Mouse (Mus musculus): ENCODE data around the gene Ccnd2. TPM values are rescaled to one million over a fixed set of nuclear protein-coding genes. Genes with fewer than 3 reads are reported as not detected.

The Ccnd2 gene
- total RNA-seq (2021) = 100 to 1,000 TPM; 104 to 130 TPM

- intact Hi-C loops (cut with DNase I) = loop anchor here (5.0 to 10.0 kb wide), 2 partner anchors 115 to 172 kb away; no protein-coding TSS in a partner anchor
- DNase-seq (ENCODE audit: extremely low spot score in 1 of 2, low spot score in 2 of 2) = peak; percentile 72 to 82
Measured at GRCm38 (mm10) chr6:127152106-127152951, at the start of gene Ccnd2. Gene Ccnd2 (minus strand): TSS chr6:127152193.

GRCm38 (mm10) chr6:127196985-127197384 lies 45.0 kb upstream of the Ccnd2 start:
- no peak for DNase-seq (ENCODE audit: extremely low spot score in 1 of 2, low spot score in 2 of 2)
- intact Hi-C loops (cut with DNase I) = no loop called here

- intact Hi-C loops (cut with DNase I) = no loop called here
- peak in 1 of 2 experiments; percentile 62 for DNase-seq (ENCODE audit: extremely low spot score in 1 of 2, low spot score in 2 of 2)
Measured at GRCm38 (mm10) chr6:127181296-127181695, 29.3 kb upstream of the Ccnd2 start.

- intact Hi-C loops (cut with DNase I) = no loop called here
Measured at GRCm38 (mm10) chr6:127179056-127179759, 27.2 kb upstream of the Ccnd2 start.

GRCm38 (mm10) chr6:127177962-127178361 lies 26.0 kb upstream of the Ccnd2 start:
- intact Hi-C loops (cut with DNase I) = no loop called here
- no peak for DNase-seq (ENCODE audit: extremely low spot score in 1 of 2, low spot score in 2 of 2)

More at GRCm38 (mm10) chr6:127179056-127179759, 27.2 kb upstream of the Ccnd2 start:
- DNase-seq (ENCODE audit: extremely low spot score in 1 of 2, low spot score in 2 of 2) = peak in 1 of 2 experiments; percentile 52

- intact Hi-C loops (cut with DNase I) = no loop called here
- DNase-seq (ENCODE audit: extremely low spot score in 1 of 2, low spot score in 2 of 2) = no peak
Measured at GRCm38 (mm10) chr6:127177441-127177840, 25.4 kb upstream of the Ccnd2 start.

GRCm38 (mm10) chr6:127172461-127172860 lies 20.5 kb upstream of the Ccnd2 start:
- intact Hi-C loops (cut with DNase I) = no loop called here
- no peak for DNase-seq (ENCODE audit: extremely low spot score in 1 of 2, low spot score in 2 of 2)

GRCm38 (mm10) chr6:127170734-127171133 lies 18.7 kb upstream of the Ccnd2 start:
- intact Hi-C loops (cut with DNase I) = no loop called here
- no peak for DNase-seq (ENCODE audit: extremely low spot score in 1 of 2, low spot score in 2 of 2)

- DNase-seq (ENCODE audit: extremely low spot score in 1 of 2, low spot score in 2 of 2) = no peak
- intact Hi-C loops (cut with DNase I) = no loop called here
Measured at GRCm38 (mm10) chr6:127165663-127166062, 13.7 kb upstream of the Ccnd2 start.

GRCm38 (mm10) chr6:127162842-127163241 lies 10.8 kb upstream of the Ccnd2 start:
- DNase-seq (ENCODE audit: extremely low spot score in 1 of 2, low spot score in 2 of 2) = no peak
- intact Hi-C loops (cut with DNase I) = no loop called here

- intact Hi-C loops (cut with DNase I) = loop anchor here (10.0 kb wide), 1 partner anchor 167 kb away; no protein-coding TSS in a partner anchor
- DNase-seq (ENCODE audit: extremely low spot score in 1 of 2, low spot score in 2 of 2) = no peak
Measured at GRCm38 (mm10) chr6:127157321-127157720, 5.3 kb upstream of the Ccnd2 start.

GRCm38 (mm10) chr6:127155468-127155867 lies 3.5 kb upstream of the Ccnd2 start:
- intact Hi-C loops (cut with DNase I) = loop anchor here (10.0 kb wide), 1 partner anchor 169 kb away; no protein-coding TSS in a partner anchor

GRCm38 (mm10) chr6:127154708-127155268 lies 2.8 kb upstream of the Ccnd2 start:
- peak in 1 of 2 experiments; percentile 84 for DNase-seq (ENCODE audit: extremely low spot score in 1 of 2, low spot score in 2 of 2)
- intact Hi-C loops (cut with DNase I) = loop anchor here (5.0 to 10.0 kb wide), 2 partner anchors 113 to 170 kb away; no protein-coding TSS in a partner anchor

More at GRCm38 (mm10) chr6:127155468-127155867, 3.5 kb upstream of the Ccnd2 start:
- DNase-seq (ENCODE audit: extremely low spot score in 1 of 2, low spot score in 2 of 2) = no peak

- intact Hi-C loops (cut with DNase I) = loop anchor here (5.0 to 10.0 kb wide), 2 partner anchors 113 to 171 kb away; no protein-coding TSS in a partner anchor
- no peak for DNase-seq (ENCODE audit: extremely low spot score in 1 of 2, low spot score in 2 of 2)
Measured at GRCm38 (mm10) chr6:127153972-127154707, 2.1 kb upstream of the Ccnd2 start.

- intact Hi-C loops (cut with DNase I) = loop anchor here (5.0 to 10.0 kb wide), 2 partner anchors 114 to 171 kb away; no protein-coding TSS in a partner anchor
- peak in 1 of 2 experiments; percentile 60 for DNase-seq (ENCODE audit: extremely low spot score in 1 of 2, low spot score in 2 of 2)
Measured at GRCm38 (mm10) chr6:127153296-127153800, 1.4 kb upstream of the Ccnd2 start.

- peak in 1 of 2 experiments; percentile 71 for DNase-seq (ENCODE audit: extremely low spot score in 1 of 2, low spot score in 2 of 2)
Measured at GRCm38 (mm10) chr6:127151565-127152105, 358 bp downstream of the Ccnd2 start.

GRCm38 (mm10) chr6:127150663-127151564 lies 1.1 kb downstream of the Ccnd2 start:
- peak in 1 of 2 experiments; percentile 81 for DNase-seq (ENCODE audit: extremely low spot score in 1 of 2, low spot score in 2 of 2)
- intact Hi-C loops (cut with DNase I) = loop anchor here (2.0 to 10.0 kb wide), 3 partner anchors 116 to 290 kb away; no protein-coding TSS in a partner anchor

More at GRCm38 (mm10) chr6:127151565-127152105, 358 bp downstream of the Ccnd2 start:
- intact Hi-C loops (cut with DNase I) = loop anchor here (2.0 to 10.0 kb wide), 3 partner anchors 116 to 289 kb away; no protein-coding TSS in a partner anchor
